Mouse (Mus musculus): ENCODE measurements around the gene Mctp1.

- TF ChIP-seq CTCF (IDR thresholded peaks at IDR 0.05; ENCODE audit: control insufficient read depth, insufficient read depth, insufficient replicate concordance, low read depth, low read length) (no peak), POLR2A (IDR thresholded peaks at IDR 0.05; ENCODE audit: control insufficient read depth, low read depth, low read length) (no peak)
Observed at GRCm38 (mm10) chr13:76927875-76928440, 543.6 kb downstream of the Mctp1 start.
